Mouse (Mus musculus): ENCODE measurements around the gene Ptpn21. TPM values are rescaled to one million over a fixed set of nuclear protein-coding genes. Genes with fewer than 3 reads are reported as not detected.

Gene Ptpn21
- polyA plus RNA-seq, 1 experiment: 6.0 TPM

GRCm38 (mm10) chr12:98701564-98701963 lies 35.6 kb downstream of the Ptpn21 start:
- Histone ChIP-seq H3K4me1 (ENCODE audit: control insufficient read depth, insufficient read depth, low read length) (peaks cover 12% of the 10 kb centered on the region), H3K4me3 (ENCODE audit: insufficient read depth, low read length) (no peak overlapping the region), H3K27ac (ENCODE audit: insufficient read depth, low read depth, low read length) (no peak overlapping the region)
- TF ChIP-seq CTCF (IDR thresholded peaks at IDR 0.05; ENCODE audit: low read depth, low read length) (no peak), POLR2A (IDR thresholded peaks at IDR 0.05; ENCODE audit: borderline replicate concordance, low read depth, low read length) (no peak)

DNA sequence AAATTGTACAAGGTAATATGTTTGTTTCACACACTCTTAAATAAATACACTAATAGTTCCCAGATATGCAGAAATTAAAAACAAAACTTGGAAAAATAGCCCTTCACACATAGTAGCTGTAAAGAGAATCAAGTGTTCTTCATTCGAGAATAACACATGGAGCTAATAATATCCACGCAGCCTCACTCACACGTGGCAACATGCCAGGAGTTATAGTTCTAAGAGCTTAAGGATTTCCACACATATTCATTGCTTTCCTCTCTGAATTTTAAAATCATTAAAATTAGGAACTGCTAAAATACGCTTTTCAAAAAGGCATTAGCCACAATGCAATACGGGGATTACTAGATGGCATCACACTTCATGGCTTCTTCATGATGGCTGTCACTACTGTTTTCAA lies 40.0 kb downstream of the Ptpn21 start:
- no peak overlapping the region for H3K27ac ChIP-seq (ENCODE audit: insufficient read depth, low read depth, low read length)
- H3K4me3 ChIP-seq (ENCODE audit: insufficient read depth, low read length): no peak overlapping the region
- TF ChIP-seq POLR2A (IDR thresholded peaks at IDR 0.05; ENCODE audit: borderline replicate concordance, low read depth, low read length) (no peak), CTCF (IDR thresholded peaks at IDR 0.05; ENCODE audit: low read depth, low read length) (no peak)
- no peaks in the 10 kb centered on the region; the same call in 1 of the 2 replicates for H3K4me1 ChIP-seq (ENCODE audit: control insufficient read depth, insufficient read depth, low read length)

DNA sequence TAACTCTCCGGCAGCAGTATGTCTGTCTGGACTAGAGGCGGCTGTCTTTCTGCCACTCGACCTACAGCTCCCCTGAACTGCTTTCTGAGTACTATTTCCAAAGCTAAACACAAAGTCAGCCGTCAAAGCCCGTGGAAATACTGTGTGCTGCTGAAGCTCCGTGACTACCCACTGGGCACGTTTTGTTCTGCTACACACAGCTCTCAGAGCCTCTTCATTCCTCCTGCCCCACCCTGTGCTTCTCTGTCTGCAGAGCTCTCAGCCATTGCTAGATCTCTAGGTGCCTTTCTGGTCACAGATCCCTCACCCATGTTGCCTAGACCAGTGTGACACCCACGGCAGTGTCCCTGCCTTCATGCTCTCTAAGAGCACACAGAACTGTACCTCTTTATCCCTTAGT lies 47.0 kb downstream of the Ptpn21 start:
- TF ChIP-seq POLR2A (IDR thresholded peaks at IDR 0.05; ENCODE audit: borderline replicate concordance, low read depth, low read length): no peak
- TF ChIP-seq CTCF (IDR thresholded peaks at IDR 0.05; ENCODE audit: low read depth, low read length): no peak
- Histone ChIP-seq H3K27ac (ENCODE audit: insufficient read depth, low read depth, low read length) (no peak overlapping the region), H3K4me1 (ENCODE audit: control insufficient read depth, insufficient read depth, low read length) (no peaks in the 10 kb centered on the region)

GRCm38 (mm10) chr12:98683574-98683973 lies 53.6 kb downstream of the Ptpn21 start:
- Histone ChIP-seq H3K27ac (ENCODE audit: insufficient read depth, low read depth, low read length) (no peak overlapping the region), H3K4me3 (ENCODE audit: insufficient read depth, low read length) (no peak overlapping the region), H3K4me1 (ENCODE audit: control insufficient read depth, insufficient read depth, low read length) (no peaks in the 10 kb centered on the region)
- no peak for TF ChIP-seq POLR2A (IDR thresholded peaks at IDR 0.05; ENCODE audit: borderline replicate concordance, low read depth, low read length)
- no peak for TF ChIP-seq CTCF (IDR thresholded peaks at IDR 0.05; ENCODE audit: low read depth, low read length)

More for the DNA sequence above, 47.0 kb downstream of the Ptpn21 start:
- no peak overlapping the region for H3K4me3 ChIP-seq (ENCODE audit: insufficient read depth, low read length)

DNA sequence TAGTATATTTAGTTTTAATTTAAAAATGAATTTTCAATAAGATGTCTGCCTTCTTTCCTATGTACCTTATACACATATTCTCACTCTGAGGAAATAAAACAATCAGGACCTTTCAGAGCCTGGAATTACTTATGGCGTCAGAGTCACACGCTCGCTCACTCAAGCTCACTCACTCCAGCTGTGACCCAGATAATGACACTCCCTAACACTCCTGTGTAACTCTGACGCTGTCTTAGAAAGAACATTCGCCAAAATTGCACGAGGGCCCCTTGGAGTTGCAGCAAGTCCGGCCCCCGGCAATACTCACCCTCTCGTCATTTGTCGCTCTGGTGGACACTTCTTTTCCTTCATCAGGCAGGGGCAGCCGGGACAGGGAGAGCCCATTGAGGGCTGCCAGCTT lies 54.0 kb downstream of the Ptpn21 start:
- no peak for TF ChIP-seq CTCF (IDR thresholded peaks at IDR 0.05; ENCODE audit: low read depth, low read length)
- TF ChIP-seq POLR2A (IDR thresholded peaks at IDR 0.05; ENCODE audit: borderline replicate concordance, low read depth, low read length): no peak
- no peak overlapping the region for H3K4me3 ChIP-seq (ENCODE audit: insufficient read depth, low read length)
- no peaks in the 10 kb centered on the region for H3K4me1 ChIP-seq (ENCODE audit: control insufficient read depth, insufficient read depth, low read length)
- H3K27ac ChIP-seq (ENCODE audit: insufficient read depth, low read depth, low read length): no peak overlapping the region

DNA sequence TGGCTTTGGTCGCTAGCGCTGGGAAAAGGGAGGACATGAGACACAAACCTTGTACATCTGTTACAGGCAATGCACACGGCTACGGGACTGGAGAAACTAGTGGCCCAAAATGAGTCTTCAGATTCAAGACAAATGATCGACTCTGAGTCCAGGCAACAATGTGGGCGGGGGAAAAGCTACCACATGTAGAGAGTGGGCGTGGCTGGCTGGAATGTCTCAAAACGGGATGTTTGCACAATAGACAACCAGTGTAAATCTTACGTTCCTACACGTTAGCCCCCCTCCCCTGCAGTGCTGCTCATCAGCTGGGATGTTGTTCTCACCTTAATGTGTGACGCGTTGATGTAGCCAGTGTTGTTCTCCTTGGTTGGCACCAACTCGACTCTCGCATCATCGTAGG lies 55.0 kb downstream of the Ptpn21 start:
- no peaks in the 10 kb centered on the region for H3K4me1 ChIP-seq (ENCODE audit: control insufficient read depth, insufficient read depth, low read length)
- no peak for TF ChIP-seq CTCF (IDR thresholded peaks at IDR 0.05; ENCODE audit: low read depth, low read length)
- TF ChIP-seq POLR2A (IDR thresholded peaks at IDR 0.05; ENCODE audit: borderline replicate concordance, low read depth, low read length): no peak
- H3K27ac ChIP-seq (ENCODE audit: insufficient read depth, low read depth, low read length): no peak overlapping the region
- H3K4me3 ChIP-seq (ENCODE audit: insufficient read depth, low read length): no peak overlapping the region

DNA sequence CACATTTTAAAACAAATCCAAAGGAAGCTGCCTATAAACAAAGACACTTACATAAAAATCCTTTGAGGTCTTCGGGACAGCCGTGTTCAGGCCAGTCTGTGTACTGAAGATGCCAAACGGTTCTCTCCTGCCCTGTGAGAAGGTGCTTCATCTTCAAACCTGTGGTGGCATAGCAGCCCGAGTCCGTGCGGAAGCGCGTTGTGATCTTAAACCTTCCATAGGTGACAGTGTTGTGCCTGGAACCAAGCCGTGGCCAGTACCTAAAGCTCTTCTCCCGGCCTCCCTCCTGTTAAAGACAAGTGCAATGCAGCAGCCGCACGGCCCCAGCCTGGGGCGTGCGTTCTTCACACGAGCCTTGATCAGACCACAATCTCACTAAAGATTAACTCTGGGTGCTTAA lies 57.3 kb downstream of the Ptpn21 start:
- Histone ChIP-seq H3K4me1 (ENCODE audit: control insufficient read depth, insufficient read depth, low read length) (no peaks in the 10 kb centered on the region), H3K27ac (ENCODE audit: insufficient read depth, low read depth, low read length) (no peak overlapping the region), H3K4me3 (ENCODE audit: insufficient read depth, low read length) (no peak overlapping the region)
- TF ChIP-seq POLR2A (IDR thresholded peaks at IDR 0.05; ENCODE audit: borderline replicate concordance, low read depth, low read length) (no peak), CTCF (IDR thresholded peaks at IDR 0.05; ENCODE audit: low read depth, low read length) (no peak)

DNA sequence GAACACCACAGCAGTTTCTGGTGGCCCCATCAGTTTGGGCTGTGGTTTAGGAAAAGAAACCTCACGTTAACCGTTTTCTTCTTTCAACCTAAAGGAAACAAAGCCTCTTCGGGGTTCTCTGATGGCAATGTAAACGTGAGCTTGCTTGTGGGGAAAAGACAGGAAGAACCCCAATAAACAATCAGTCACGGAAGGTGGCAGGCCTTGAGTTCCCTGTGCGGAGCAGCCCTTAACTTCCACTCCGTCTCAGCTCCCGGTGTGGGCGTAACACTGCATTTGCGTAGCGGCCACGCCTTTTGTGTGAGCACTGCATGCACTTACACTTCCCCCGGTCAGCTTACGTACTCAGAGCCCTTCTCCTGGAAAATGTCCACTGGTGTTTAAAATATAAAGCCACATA lies 59.9 kb downstream of the Ptpn21 start:
- H3K27ac ChIP-seq (ENCODE audit: insufficient read depth, low read depth, low read length): no peak overlapping the region
- H3K4me3 ChIP-seq (ENCODE audit: insufficient read depth, low read length): no peak overlapping the region
- TF ChIP-seq CTCF (IDR thresholded peaks at IDR 0.05; ENCODE audit: low read depth, low read length): no peak
- TF ChIP-seq POLR2A (IDR thresholded peaks at IDR 0.05; ENCODE audit: borderline replicate concordance, low read depth, low read length): no peak
- no peaks in the 10 kb centered on the region for H3K4me1 ChIP-seq (ENCODE audit: control insufficient read depth, insufficient read depth, low read length)

GRCm38 (mm10) chr12:98676861-98677260 lies 60.3 kb downstream of the Ptpn21 start:
- TF ChIP-seq CTCF (IDR thresholded peaks at IDR 0.05; ENCODE audit: low read depth, low read length): no peak
- TF ChIP-seq POLR2A (IDR thresholded peaks at IDR 0.05; ENCODE audit: borderline replicate concordance, low read depth, low read length): no peak
- Histone ChIP-seq H3K27ac (ENCODE audit: insufficient read depth, low read depth, low read length) (no peak overlapping the region), H3K4me3 (ENCODE audit: insufficient read depth, low read length) (no peak overlapping the region), H3K4me1 (ENCODE audit: control insufficient read depth, insufficient read depth, low read length) (no peaks in the 10 kb centered on the region)

DNA sequence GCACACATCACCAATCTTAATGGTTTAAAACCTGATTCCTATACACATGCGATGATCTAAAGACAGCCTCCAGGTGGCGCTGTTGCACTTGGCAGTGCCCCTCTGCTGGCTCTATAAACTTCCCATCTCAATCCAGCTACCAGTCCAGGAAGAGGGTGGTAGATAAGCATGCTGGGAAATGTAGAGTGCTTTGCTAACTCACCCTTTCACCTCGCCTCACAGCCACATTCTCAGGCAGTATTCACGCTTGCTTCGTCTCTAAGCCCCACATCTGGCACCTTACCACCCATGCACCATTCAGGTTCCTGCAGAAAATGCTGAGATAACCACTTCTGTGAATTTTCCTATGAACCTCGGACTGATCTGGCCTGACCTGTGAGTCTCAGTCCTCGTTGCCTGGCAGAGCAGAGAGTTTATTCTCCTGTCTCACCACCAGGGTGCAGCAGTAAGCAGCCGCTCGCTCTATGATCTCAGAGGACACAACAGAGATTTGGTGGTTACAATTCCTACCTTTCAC lies 62.5 kb downstream of the Ptpn21 start:
- TF ChIP-seq CTCF (IDR thresholded peaks at IDR 0.05; ENCODE audit: low read depth, low read length) (peak; percentile 55), POLR2A (IDR thresholded peaks at IDR 0.05; ENCODE audit: borderline replicate concordance, low read depth, low read length) (no peak)
- H3K4me1 ChIP-seq (ENCODE audit: control insufficient read depth, insufficient read depth, low read length): no peaks in the 10 kb centered on the region
- peak overlapping the region; percentile 61 for H3K4me3 ChIP-seq (ENCODE audit: insufficient read depth, low read length)
- H3K27ac ChIP-seq (ENCODE audit: insufficient read depth, low read depth, low read length): peak overlapping the region; percentile 67

DNA sequence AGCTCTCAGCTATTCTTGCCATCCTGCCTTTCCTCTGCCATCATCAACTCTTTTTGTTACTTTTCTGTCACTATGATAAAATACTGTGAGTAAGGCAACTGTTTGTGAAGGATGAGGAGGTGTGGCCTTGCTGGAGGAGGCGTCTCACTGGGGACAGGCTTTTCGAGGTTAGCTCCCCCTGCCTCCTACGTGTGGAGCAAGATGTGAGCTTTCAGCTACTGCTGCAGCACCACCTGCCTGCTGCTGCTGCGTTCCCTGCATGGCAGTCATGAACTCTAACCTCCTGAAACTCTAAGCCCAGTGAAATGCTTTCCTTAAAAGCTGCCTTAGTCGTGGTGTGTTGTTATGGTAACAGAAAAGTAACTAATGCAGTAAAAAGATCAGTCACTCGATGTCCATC lies 63.3 kb downstream of the Ptpn21 start:
- Histone ChIP-seq H3K4me1 (ENCODE audit: control insufficient read depth, insufficient read depth, low read length) (no peaks in the 10 kb centered on the region), H3K27ac (ENCODE audit: insufficient read depth, low read depth, low read length) (no peak overlapping the region), H3K4me3 (ENCODE audit: insufficient read depth, low read length) (no peak overlapping the region)
- TF ChIP-seq POLR2A (IDR thresholded peaks at IDR 0.05; ENCODE audit: borderline replicate concordance, low read depth, low read length): no peak
- TF ChIP-seq CTCF (IDR thresholded peaks at IDR 0.05; ENCODE audit: low read depth, low read length): no peak

Data from bone marrow macrophage, adult 2 months (primary cell).